In the genomic region with DNA sequence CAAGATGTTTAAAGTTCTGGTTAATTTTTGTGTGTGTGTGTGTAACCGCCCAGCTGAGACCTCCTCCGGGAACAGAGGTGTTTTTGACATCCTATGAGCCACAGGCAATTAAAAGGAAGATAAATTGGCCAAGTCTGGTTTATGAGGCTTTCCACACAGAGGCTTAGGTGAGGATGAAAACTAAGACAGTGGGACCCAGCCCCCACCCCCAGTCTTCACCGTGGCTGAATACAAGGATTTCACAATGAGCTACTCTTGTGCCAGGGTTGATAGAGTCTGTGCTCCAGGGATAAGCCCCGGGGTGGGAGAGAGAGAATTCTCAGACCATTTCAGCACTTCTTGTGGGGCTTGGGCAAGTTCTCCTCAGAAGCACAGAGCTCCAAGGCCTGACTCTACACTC, we compare ENCODE assay signal across 20 mouse cellular contexts. TPM values are rescaled to one million over a fixed set of nuclear protein-coding genes. Genes with fewer than 3 reads are reported as not detected.
A peak's percentile ranks its signal among the peaks of the same experiment; 100 is the strongest.
DNase-seq lines count a peak whose midpoint lies in the region; ATAC-seq and TF ChIP-seq lines count a peak whose summit lies in the region.
"Had no signal": no experiment of that assay in that cellular context is flagged by ENCODE, and none has a peak within 500 bp of the region (broad histone marks: within the 10 kb centered on the region; RNA-seq: fewer than 3 reads in every experiment).

No protein-coding gene starts in this region.

- no peaks in the 10 kb centered on the region for H3K4me1 ChIP-seq in embryonic facial prominence, embryonic 14.5 days (ENCODE audit: control insufficient read depth, insufficient read depth, low read length)
- H3K4me1 ChIP-seq in embryonic facial prominence, embryonic 10.5 days, result peaks cover 11% of the 10 kb centered on the region
- peaks cover 21% of the 10 kb centered on the region for H3K4me1 ChIP-seq in heart, postnatal 0 days (ENCODE audit: control insufficient read depth, insufficient read depth)
- peaks cover 11% of the 10 kb centered on the region; the same call in 1 of the 2 replicates for H3K4me1 ChIP-seq in lung, embryonic 15.5 days
- H3K4me1 ChIP-seq in limb, embryonic 10.5 days, result peaks cover 28% of the 10 kb centered on the region
- H3K4me1 ChIP-seq: forebrain, embryonic 15.5 days; intestine, embryonic 15.5 days had no signal

- TF ChIP-seq EP300 in heart, postnatal 0 days (IDR thresholded peaks at IDR 0.05; ENCODE audit: low read depth), result no peak

- no peaks in the 10 kb centered on the region for H3K27me3 ChIP-seq in embryonic facial prominence, embryonic 14.5 days (replicated peaks; ENCODE audit: control insufficient read depth, insufficient read depth, low read length)
- H3K27me3 ChIP-seq in embryonic facial prominence, embryonic 10.5 days (replicated peaks; ENCODE audit: low read depth, poor library complexity, severe bottlenecking), result no peaks in the 10 kb centered on the region
- no peaks in the 10 kb centered on the region for H3K27me3 ChIP-seq in heart, postnatal 0 days (ENCODE audit: control insufficient read depth, insufficient read depth, low read length)
- H3K27me3 ChIP-seq in lung, embryonic 15.5 days, result no peaks in the 10 kb centered on the region
- no peaks in the 10 kb centered on the region for H3K27me3 ChIP-seq in limb, embryonic 10.5 days (ENCODE audit: low read depth, poor library complexity, severe bottlenecking)
- H3K27me3 ChIP-seq: forebrain, embryonic 15.5 days; intestine, embryonic 15.5 days had no signal

- no peak overlapping the region for H3K9ac ChIP-seq in embryonic facial prominence, embryonic 14.5 days (ENCODE audit: low read depth, low read length)
- no peak overlapping the region for H3K9ac ChIP-seq in heart, postnatal 0 days (replicated peaks; ENCODE audit: low read depth, low read length)
- no peak overlapping the region for H3K9ac ChIP-seq in lung, embryonic 15.5 days
- H3K9ac ChIP-seq: forebrain, embryonic 15.5 days; intestine, embryonic 15.5 days; liver, postnatal 0 days had no signal

- no peak overlapping the region for H3K27ac ChIP-seq in embryonic facial prominence, embryonic 14.5 days (replicated peaks; ENCODE audit: low read depth, low read length)
- H3K27ac ChIP-seq in embryonic facial prominence, embryonic 10.5 days (replicated peaks), result no peak overlapping the region
- H3K27ac ChIP-seq in heart, postnatal 0 days (ENCODE audit: low read depth), result peak overlapping the region; percentile 43
- H3K27ac ChIP-seq in lung, embryonic 15.5 days, result no peak overlapping the region
- peak overlapping the region; percentile 66; the same call in 1 of the 2 replicates for H3K27ac ChIP-seq in limb, embryonic 10.5 days
- H3K27ac ChIP-seq: forebrain, embryonic 15.5 days; intestine, embryonic 15.5 days; kidney, postnatal 0 days had no signal

- no peak overlapping the region for H3K4me3 ChIP-seq in embryonic facial prominence, embryonic 14.5 days (ENCODE audit: low read depth, low read length)
- no peak overlapping the region for H3K4me3 ChIP-seq in embryonic facial prominence, embryonic 10.5 days
- H3K4me3 ChIP-seq in heart, postnatal 0 days (ENCODE audit: low read depth, low read length), result no peak overlapping the region
- H3K4me3 ChIP-seq in lung, embryonic 15.5 days, result no peak overlapping the region
- H3K4me3 ChIP-seq in limb, embryonic 10.5 days, result no peak overlapping the region
- H3K4me3 ChIP-seq: forebrain, embryonic 15.5 days; intestine, embryonic 15.5 days had no signal

- no peaks in the 10 kb centered on the region for H3K36me3 ChIP-seq in embryonic facial prominence, embryonic 14.5 days (ENCODE audit: control insufficient read depth, insufficient read depth, low read length)
- H3K36me3 ChIP-seq in embryonic facial prominence, embryonic 10.5 days (replicated peaks), result 0 out of 2 replicates have a peak, but pooled peaks cover under 1% of the 10 kb centered on the region
- H3K36me3 ChIP-seq in heart, postnatal 0 days (replicated peaks; ENCODE audit: control insufficient read depth, insufficient read depth, low read length), result no peaks in the 10 kb centered on the region
- H3K36me3 ChIP-seq in lung, embryonic 15.5 days, result no peaks in the 10 kb centered on the region
- H3K36me3 ChIP-seq in limb, embryonic 10.5 days, result peaks cover 1% of the 10 kb centered on the region; the same call in 1 of the 2 replicates
- H3K36me3 ChIP-seq: forebrain, embryonic 15.5 days; intestine, embryonic 15.5 days had no signal

- no peaks in the 10 kb centered on the region for H3K9me3 ChIP-seq in embryonic facial prominence, embryonic 14.5 days (ENCODE audit: control insufficient read depth, low read length)
- no peaks in the 10 kb centered on the region for H3K9me3 ChIP-seq in embryonic facial prominence, embryonic 10.5 days
- H3K9me3 ChIP-seq in heart, postnatal 0 days (replicated peaks; ENCODE audit: control insufficient read depth, low read length), result no peaks in the 10 kb centered on the region
- H3K9me3 ChIP-seq in lung, embryonic 15.5 days, result no peaks in the 10 kb centered on the region
- no peaks in the 10 kb centered on the region for H3K9me3 ChIP-seq in limb, embryonic 10.5 days (replicated peaks)
- H3K9me3 ChIP-seq: forebrain, embryonic 15.5 days; intestine, embryonic 15.5 days had no signal

- 66% methylated on average over 4 of the region's 4 CpGs for WGBS in embryonic facial prominence, embryonic 14.5 days
- whole genome bisulfite sequencing in embryonic facial prominence, embryonic 10.5 days, result 79% methylated on average over 4 of the region's 4 CpGs
- 36% methylated on average over 4 of the region's 4 CpGs for WGBS in heart, postnatal 0 days
- 31% methylated on average over 4 of the region's 4 CpGs for WGBS in lung, embryonic 15.5 days
- WGBS in limb, embryonic 10.5 days, result 45% methylated on average over 4 of the region's 4 CpGs

- no peak for DNase-seq in embryonic facial prominence, embryonic 14.5 days (ENCODE audit: low spot score)
- no peak for DNase-seq in embryonic facial prominence, embryonic 10.5 days (ENCODE audit: low spot score)
- DNase-seq in heart, postnatal 0 days (ENCODE audit: low spot score), result no peak
- no peak for DNase-seq in heart, adult 18-20 months
- DNase-seq in lung, postnatal 10 days, result no peak
- DNase-seq in limb, embryonic 10.5 days (ENCODE audit: low spot score), result no peak
- DNase-seq in left cerebral cortex, adult 11 months (ENCODE audit: low spot score), result no peak
- DNase-seq: cerebellum, adult 2 months; cerebellum, postnatal 25 days; gastrocnemius, postnatal 10 days; heart, postnatal 36 days; liver, postnatal 0 days had no signal

- H3K4me2 ChIP-seq in embryonic facial prominence, embryonic 14.5 days (ENCODE audit: low read depth, low read length), result no peak overlapping the region
- no peak overlapping the region for H3K4me2 ChIP-seq in heart, postnatal 0 days (ENCODE audit: low read depth, low read length)
- no peak overlapping the region for H3K4me2 ChIP-seq in lung, embryonic 15.5 days
- H3K4me2 ChIP-seq: forebrain, embryonic 15.5 days; intestine, embryonic 15.5 days; liver, embryonic 11.5 days; midbrain, embryonic 11.5 days had no signal

- TF ChIP-seq CTCF in heart, postnatal 0 days (IDR thresholded peaks at IDR 0.05; ENCODE audit: low read depth), result no peak

- peak; percentile 44; the same call in 1 of the 2 replicates for ATAC-seq in embryonic facial prominence, embryonic 14.5 days (ENCODE audit: low read depth)
- no peak for ATAC-seq in heart, postnatal 0 days (ENCODE audit: insufficient read depth, low read depth)
- ATAC-seq in lung, embryonic 15.5 days (ENCODE audit: borderline replicate concordance, extremely low read depth, low FRiP score, low TSS enrichment), result peak; percentile 52; the same call in 1 of the 2 replicates
- ATAC-seq: forebrain, embryonic 15.5 days; hindbrain, embryonic 16.5 days; intestine, embryonic 15.5 days; liver, postnatal 0 days had no signal

RNA-seq across cellular contexts. Expression of gene Akap2, which starts 33.6 kb away (rescaled TPM):
- 24.9 and 28.5 TPM in 2 replicates for polyA plus RNA-seq in embryonic facial prominence, embryonic 14.5 days (2014; fragmentation: Nextera tagmentation; extraction: Ambion mirVana)
- 21.3 and 24.7 TPM in 2 replicates for polyA plus RNA-seq in embryonic facial prominence, embryonic 10.5 days (2016; fragmentation: Nextera tagmentation; extraction: Ambion mirVana)
- 64.1 and 65.5 TPM in 2 replicates for total RNA-seq in heart, postnatal 0 days (2014; rRNA removed; ENCODE audit: low replicate concordance)
- 33.8 and 37.7 TPM in 2 replicates for polyA plus RNA-seq in heart, postnatal 0 days (2015; fragmentation: Nextera tagmentation; extraction: Ambion mirVana)
- total RNA-seq in heart, adult 18-20 months (2021), result 10 to 100 TPM; 90.7 to 99.5 TPM
- 45.5 and 47.0 TPM in 2 replicates for polyA plus RNA-seq in lung, embryonic 15.5 days (2015; fragmentation: Nextera tagmentation; extraction: Ambion mirVana)
- polyA plus RNA-seq in limb, embryonic 10.5 days (2016; fragmentation: Nextera tagmentation; extraction: Ambion mirVana), result 26.5 and 33.3 TPM in 2 replicates
- total RNA-seq: granulocyte monocyte progenitor cell, adult 5-6 weeks had no signal

Comparison
In these comparisons a context has a peak if more than half of its experiments do, and no peak if none do; other contexts are left out.
1. H3K27ac ChIP-seq: peak in heart, postnatal 0 days (single experiment) and limb, embryonic 10.5 days (single experiment); none in embryonic facial prominence, embryonic 14.5 days (single experiment), embryonic facial prominence, embryonic 10.5 days (single experiment) and lung, embryonic 15.5 days (single experiment).